ENCODE assay signal across 16 mouse cellular contexts in genomic region chr12:33015103-33015502, GRCm38 (mm10).
DNase-seq lines count a peak whose midpoint lies in the region; ATAC-seq and TF ChIP-seq lines count a peak whose summit lies in the region.
"Had no signal": no experiment of that assay in that cellular context is flagged by ENCODE, and none has a peak within 500 bp of the region (broad histone marks: within the 10 kb centered on the region; RNA-seq: fewer than 3 reads in every experiment).

No protein-coding gene starts in this region.

- H3K9ac ChIP-seq in forebrain, embryonic 12.5 days: no peak overlapping the region
- no peak overlapping the region for H3K9ac ChIP-seq in forebrain, postnatal 0 days
- no peak overlapping the region for H3K9ac ChIP-seq in midbrain, embryonic 13.5 days (replicated peaks)
- no peak overlapping the region for H3K9ac ChIP-seq in kidney, postnatal 0 days (ENCODE audit: low read depth, low read length)
- no peak overlapping the region for H3K9ac ChIP-seq in stomach, embryonic 16.5 days (ENCODE audit: low read length)
- no peak overlapping the region for H3K9ac ChIP-seq in heart, adult 2 months (ENCODE audit: low read depth, low read length)
- H3K9ac ChIP-seq: embryonic facial prominence, embryonic 15.5 days; heart, embryonic 12.5 days; liver, embryonic 13.5 days had no signal

- 0 out of 2 replicates have a peak, but pooled peaks have one; percentile 15 for ATAC-seq in forebrain, embryonic 12.5 days (ENCODE audit: low FRiP score)
- no peak; the same call in 1 of the 2 replicates for ATAC-seq in forebrain, postnatal 0 days
- ATAC-seq in midbrain, embryonic 13.5 days: peak; percentile 51; the same call in 1 of the 2 replicates
- peak; percentile 75; the same call in 1 of the 2 replicates for ATAC-seq in kidney, postnatal 0 days (replicated peaks; ENCODE audit: low FRiP score, low read depth)
- ATAC-seq in stomach, embryonic 16.5 days (ENCODE audit: insufficient read depth, low FRiP score): peak; percentile 47; the same call in 1 of the 2 replicates

- H3K36me3 ChIP-seq in forebrain, embryonic 12.5 days (replicated peaks): no peaks in the 10 kb centered on the region
- no peaks in the 10 kb centered on the region for H3K36me3 ChIP-seq in forebrain, postnatal 0 days (ENCODE audit: insufficient read depth)
- no peaks in the 10 kb centered on the region for H3K36me3 ChIP-seq in midbrain, embryonic 13.5 days
- H3K36me3 ChIP-seq in midbrain, embryonic 10.5 days: no peaks in the 10 kb centered on the region
- H3K36me3 ChIP-seq in kidney, postnatal 0 days (ENCODE audit: insufficient read depth, low read length): no peaks in the 10 kb centered on the region
- H3K36me3 ChIP-seq in stomach, embryonic 16.5 days (ENCODE audit: control insufficient read depth, insufficient read depth, low read length): no peaks in the 10 kb centered on the region
- H3K36me3 ChIP-seq in heart, adult 2 months (ENCODE audit: control insufficient read depth, insufficient read depth, low read length): no peaks in the 10 kb centered on the region
- H3K36me3 ChIP-seq: embryonic facial prominence, embryonic 15.5 days; heart, embryonic 12.5 days; liver, embryonic 13.5 days had no signal

- no peak overlapping the region for H3K4me2 ChIP-seq in forebrain, embryonic 12.5 days
- no peak overlapping the region for H3K4me2 ChIP-seq in forebrain, postnatal 0 days (ENCODE audit: low read depth)
- H3K4me2 ChIP-seq in midbrain, embryonic 13.5 days (replicated peaks): no peak overlapping the region
- H3K4me2 ChIP-seq in kidney, postnatal 0 days (ENCODE audit: low read length): no peak overlapping the region
- H3K4me2 ChIP-seq in stomach, embryonic 16.5 days (ENCODE audit: low read depth, low read length): no peak overlapping the region
- H3K4me2 ChIP-seq: embryonic facial prominence, embryonic 15.5 days; heart, embryonic 12.5 days; liver, embryonic 13.5 days had no signal

- intact Hi-C loops in heart, adult 2 months (cut with DNase I): no loop called here

- no peaks in the 10 kb centered on the region for H3K9me3 ChIP-seq in forebrain, embryonic 12.5 days
- H3K9me3 ChIP-seq in forebrain, postnatal 0 days (ENCODE audit: low read length): no peaks in the 10 kb centered on the region
- no peaks in the 10 kb centered on the region for H3K9me3 ChIP-seq in midbrain, embryonic 13.5 days
- H3K9me3 ChIP-seq in midbrain, embryonic 10.5 days (replicated peaks): no peaks in the 10 kb centered on the region
- no peaks in the 10 kb centered on the region for H3K9me3 ChIP-seq in kidney, postnatal 0 days (replicated peaks; ENCODE audit: low read length)
- no peaks in the 10 kb centered on the region for H3K9me3 ChIP-seq in stomach, embryonic 16.5 days (replicated peaks; ENCODE audit: control insufficient read depth, low read length)
- H3K9me3 ChIP-seq: embryonic facial prominence, embryonic 15.5 days; heart, embryonic 12.5 days; liver, embryonic 13.5 days had no signal

- no peaks in the 10 kb centered on the region for H3K79me2 ChIP-seq in heart, adult 2 months (replicated peaks; ENCODE audit: control insufficient read depth, insufficient read depth, low read length)

- 0 out of 2 replicates have a peak, but pooled peaks cover 4% of the 10 kb centered on the region for H3K27me3 ChIP-seq in forebrain, embryonic 12.5 days
- H3K27me3 ChIP-seq in forebrain, postnatal 0 days (ENCODE audit: insufficient read depth, low read length): no peaks in the 10 kb centered on the region
- no peaks in the 10 kb centered on the region for H3K27me3 ChIP-seq in midbrain, embryonic 13.5 days
- no peaks in the 10 kb centered on the region for H3K27me3 ChIP-seq in midbrain, embryonic 10.5 days (ENCODE audit: low read depth, poor library complexity, severe bottlenecking)
- H3K27me3 ChIP-seq in kidney, postnatal 0 days (ENCODE audit: insufficient read depth, low read length): no peaks in the 10 kb centered on the region
- no peaks in the 10 kb centered on the region for H3K27me3 ChIP-seq in stomach, embryonic 16.5 days (ENCODE audit: control insufficient read depth, insufficient read depth, low read length)
- no peaks in the 10 kb centered on the region for H3K27me3 ChIP-seq in heart, adult 2 months (ENCODE audit: control insufficient read depth, insufficient read depth, low read length)
- H3K27me3 ChIP-seq: embryonic facial prominence, embryonic 15.5 days had no signal

- TF ChIP-seq CTCF in forebrain, postnatal 0 days (IDR thresholded peaks at IDR 0.05; ENCODE audit: low read depth): no peak
- TF ChIP-seq CTCF in kidney, postnatal 0 days (IDR thresholded peaks at IDR 0.05; ENCODE audit: low read depth): no peak
- no peak for TF ChIP-seq CTCF in heart, adult 2 months (IDR thresholded peaks at IDR 0.05)

- peak overlapping the region; percentile 80 for H3K27ac ChIP-seq in forebrain, embryonic 12.5 days
- H3K27ac ChIP-seq in forebrain, postnatal 0 days (ENCODE audit: low read depth, low read length): no peak overlapping the region; the same call in 1 of the 2 replicates
- H3K27ac ChIP-seq in midbrain, embryonic 13.5 days: peak overlapping the region; percentile 67
- no peak overlapping the region for H3K27ac ChIP-seq in midbrain, embryonic 10.5 days (replicated peaks)
- no peak overlapping the region for H3K27ac ChIP-seq in kidney, postnatal 0 days
- H3K27ac ChIP-seq in stomach, embryonic 16.5 days (ENCODE audit: low read length): no peak overlapping the region
- no peak overlapping the region for H3K27ac ChIP-seq in heart, adult 2 months
- H3K27ac ChIP-seq: embryonic facial prominence, embryonic 15.5 days; liver, embryonic 13.5 days had no signal

- WGBS in forebrain, embryonic 12.5 days: 85% methylated on average over 1 of the region's 1 CpGs
- WGBS in forebrain, postnatal 0 days: 92% methylated on average over 1 of the region's 1 CpGs
- WGBS in midbrain, embryonic 13.5 days: 90% methylated on average over 1 of the region's 1 CpGs
- WGBS in midbrain, embryonic 10.5 days: 80% methylated on average over 1 of the region's 1 CpGs
- WGBS in kidney, postnatal 0 days: 73% methylated on average over 1 of the region's 1 CpGs
- 72% methylated on average over 1 of the region's 1 CpGs for WGBS in stomach, embryonic 16.5 days
- 87% methylated on average over 1 of the region's 1 CpGs for WGBS in heart, adult 2 months

- H3K4me1 ChIP-seq in forebrain, embryonic 12.5 days: peaks cover 15% of the 10 kb centered on the region
- no peaks in the 10 kb centered on the region for H3K4me1 ChIP-seq in forebrain, postnatal 0 days (ENCODE audit: insufficient read depth)
- H3K4me1 ChIP-seq in midbrain, embryonic 13.5 days (replicated peaks): peaks cover 15% of the 10 kb centered on the region
- H3K4me1 ChIP-seq in midbrain, embryonic 10.5 days: peaks cover 10% of the 10 kb centered on the region; the same call in 1 of the 2 replicates
- H3K4me1 ChIP-seq in kidney, postnatal 0 days (replicated peaks; ENCODE audit: insufficient read depth, low read length): no peaks in the 10 kb centered on the region
- no peaks in the 10 kb centered on the region for H3K4me1 ChIP-seq in stomach, embryonic 16.5 days (ENCODE audit: control insufficient read depth, insufficient read depth, low read length)
- H3K4me1 ChIP-seq in heart, adult 2 months (ENCODE audit: control insufficient read depth, insufficient read depth, low read length): no peaks in the 10 kb centered on the region
- H3K4me1 ChIP-seq: heart, embryonic 12.5 days; liver, embryonic 13.5 days had no signal

- no peak for DNase-seq in forebrain, postnatal 0 days
- DNase-seq in midbrain, embryonic 10.5 days (ENCODE audit: low spot score): no peak
- DNase-seq in kidney, postnatal 0 days (ENCODE audit: low spot score): no peak
- DNase-seq in heart, adult 2 months: no peak
- no peak for DNase-seq in spleen, postnatal 4 days (ENCODE audit: low spot score in 2 of 2)
- DNase-seq: cerebellum, adult 11-12 months; gastrocnemius, postnatal 25 days; heart, postnatal 4 days; liver, embryonic 13.5 days; right cerebral cortex, postnatal 14 days; thymus, adult 2 months had no signal

- no peak overlapping the region for H3K4me3 ChIP-seq in forebrain, embryonic 12.5 days (replicated peaks)
- no peak overlapping the region for H3K4me3 ChIP-seq in forebrain, postnatal 0 days (ENCODE audit: low read depth, low read length)
- H3K4me3 ChIP-seq in midbrain, embryonic 13.5 days (replicated peaks): no peak overlapping the region
- no peak overlapping the region for H3K4me3 ChIP-seq in midbrain, embryonic 10.5 days
- no peak overlapping the region for H3K4me3 ChIP-seq in kidney, postnatal 0 days (replicated peaks; ENCODE audit: low read depth, low read length)
- H3K4me3 ChIP-seq in stomach, embryonic 16.5 days (replicated peaks; ENCODE audit: low read length): no peak overlapping the region
- H3K4me3 ChIP-seq in heart, adult 2 months: no peak overlapping the region
- H3K4me3 ChIP-seq: embryonic facial prominence, embryonic 15.5 days; heart, embryonic 12.5 days; liver, embryonic 13.5 days had no signal

- TF ChIP-seq EP300 in heart, adult 2 months (IDR thresholded peaks at IDR 0.05; ENCODE audit: insufficient read depth, low read depth, low read length): no peak

- TF ChIP-seq POLR2A in heart, adult 2 months (IDR thresholded peaks at IDR 0.05; ENCODE audit: insufficient read depth, low read depth, low read length): no peak

Comparison
In these comparisons a context has a peak if more than half of its experiments do, and no peak if none do; other contexts are left out.
1. H3K27ac ChIP-seq: peak in forebrain, embryonic 12.5 days (single experiment) and midbrain, embryonic 13.5 days (single experiment); none in forebrain, postnatal 0 days (single experiment), midbrain, embryonic 10.5 days (single experiment), kidney, postnatal 0 days (single experiment), stomach, embryonic 16.5 days (single experiment) and heart, adult 2 months (single experiment).